Mouse (Mus musculus) naive thymus-derived CD4-positive, alpha-beta T cell, adult 2 months (primary cell): ENCODE data around the gene Tjp2.
A peak's percentile ranks its signal among the peaks of the same experiment; 100 is the strongest.
"Not testable (repeated sequence)": the region's sequence is repeated elsewhere in the genome, so short reads cannot be mapped to it uniquely, and the experiment has no call there.

Source experiments
- DNase-seq: peaks from one replicate; pipeline ENCODE4 v3.0.0-alpha.2; 2011; ENCODE audit warnings: low read depth

Gene Tjp2

GRCm38 (mm10) chr19:24224500-24225304, at the start of gene Tjp2:
Gene Tjp2, minus strand, starts transcription at chr19:24225030.
- peak; percentile 55 for DNase-seq

GRCm38 (mm10) chr19:24274281-24274680, 49.5 kb upstream of the Tjp2 start:
- DNase-seq: no peak

- peak; percentile 83 for DNase-seq
These were observed 47.1 kb upstream of the Tjp2 start for GRCm38 (mm10) chr19:24271746-24272426.

- DNase-seq: no peak
These were observed 46.5 kb upstream of the Tjp2 start for GRCm38 (mm10) chr19:24271326-24271725.

GRCm38 (mm10) chr19:24268531-24268930, 43.7 kb upstream of the Tjp2 start:
- no peak for DNase-seq

GRCm38 (mm10) chr19:24266046-24266830, 41.4 kb upstream of the Tjp2 start:
- DNase-seq: no peak

- DNase-seq: peak; percentile 90
These were observed 40.2 kb upstream of the Tjp2 start for GRCm38 (mm10) chr19:24264991-24265390.

- no peak for DNase-seq
These were observed 37.9 kb upstream of the Tjp2 start for GRCm38 (mm10) chr19:24262736-24263135.

- DNase-seq: no peak
These were observed 34.8 kb upstream of the Tjp2 start for GRCm38 (mm10) chr19:24259390-24260351.

- DNase-seq: no peak
These were observed 33.5 kb upstream of the Tjp2 start for GRCm38 (mm10) chr19:24258368-24258767.

GRCm38 (mm10) chr19:24257962-24258361, 33.1 kb upstream of the Tjp2 start:
- DNase-seq: no peak

- no peak for DNase-seq
These were observed 28.9 kb upstream of the Tjp2 start for GRCm38 (mm10) chr19:24253657-24254260.

GRCm38 (mm10) chr19:24251869-24252268, 27.0 kb upstream of the Tjp2 start:
- DNase-seq: no peak

- DNase-seq: no peak
These were observed 18.5 kb upstream of the Tjp2 start for GRCm38 (mm10) chr19:24243340-24243739.

- no peak for DNase-seq
These were observed 17.1 kb upstream of the Tjp2 start for GRCm38 (mm10) chr19:24241799-24242546.

- no peak for DNase-seq
These were observed 16.4 kb upstream of the Tjp2 start for GRCm38 (mm10) chr19:24241271-24241670.

GRCm38 (mm10) chr19:24238011-24238410, 13.2 kb upstream of the Tjp2 start:
- DNase-seq: no peak

- not testable (repeated sequence) for DNase-seq
These were observed 7.5 kb upstream of the Tjp2 start for GRCm38 (mm10) chr19:24232356-24232755.

GRCm38 (mm10) chr19:24225305-24225696, 471 bp upstream of the Tjp2 start:
- DNase-seq: no peak

GRCm38 (mm10) chr19:24223851-24224251, 979 bp downstream of the Tjp2 start:
- DNase-seq: no peak
